Mouse (Mus musculus): ENCODE measurements around the gene H2-Eb1. TPM values are rescaled to one million over a fixed set of nuclear protein-coding genes. Genes with fewer than 3 reads are reported as not detected.
A peak's percentile ranks its signal among the peaks of the same experiment; 100 is the strongest.

The H2-Eb1 gene
- polyA plus RNA-seq (2016; fragmentation: Nextera tagmentation; extraction: Ambion mirVana) = 1.4 TPM in 2 replicates

DNA sequence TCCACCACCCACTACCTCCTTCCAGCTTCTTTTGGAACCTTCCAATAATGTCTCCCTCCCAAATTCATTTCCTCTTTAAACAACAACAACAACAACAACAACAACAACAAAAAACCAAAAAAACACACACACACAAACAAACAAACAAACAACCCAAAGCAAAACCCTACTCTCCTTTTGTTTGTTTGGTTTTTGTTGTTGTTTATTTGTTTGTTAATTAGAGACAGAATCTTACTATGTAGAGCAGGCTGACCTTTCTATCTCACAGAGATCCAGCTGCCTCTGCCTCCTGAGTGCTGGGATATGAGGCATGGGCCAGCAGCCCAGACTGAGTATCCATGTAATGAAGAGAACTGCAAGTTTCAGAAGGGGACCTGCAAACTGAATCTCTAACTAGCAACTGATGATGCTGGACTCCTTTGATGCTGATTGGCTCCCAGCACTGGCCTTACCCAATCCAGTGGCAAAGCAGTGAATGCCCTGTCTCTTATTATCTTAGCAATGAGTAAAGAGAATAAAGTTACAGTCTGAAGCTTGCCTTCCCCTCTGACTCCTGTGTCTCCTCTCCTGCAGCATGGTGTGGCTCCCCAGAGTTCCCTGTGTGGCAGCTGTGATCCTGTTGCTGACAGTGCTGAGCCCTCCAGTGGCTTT is at the start of gene H2-Eb1:
Gene H2-Eb1, plus strand, starts transcription at position 488 of the 651 bp plus-strand sequence.
- peaks cover 11% of the 10 kb centered on the region for H3K4me1 ChIP-seq
- no peaks in the 10 kb centered on the region for H3K36me3 ChIP-seq
- H3K27ac ChIP-seq = no peak within 1 kb of the TSS
- H3K27me3 ChIP-seq (ENCODE audit: insufficient read depth, poor library complexity, severe bottlenecking) = peaks cover 5% of the 10 kb centered on the region; the same call in 1 of the 2 replicates
- no peaks in the 10 kb centered on the region for H3K9me3 ChIP-seq
- peak; percentile 80 for DNase-seq (ENCODE audit: low spot score)
- H3K4me3 ChIP-seq = no peak within 1 kb of the TSS

DNA sequence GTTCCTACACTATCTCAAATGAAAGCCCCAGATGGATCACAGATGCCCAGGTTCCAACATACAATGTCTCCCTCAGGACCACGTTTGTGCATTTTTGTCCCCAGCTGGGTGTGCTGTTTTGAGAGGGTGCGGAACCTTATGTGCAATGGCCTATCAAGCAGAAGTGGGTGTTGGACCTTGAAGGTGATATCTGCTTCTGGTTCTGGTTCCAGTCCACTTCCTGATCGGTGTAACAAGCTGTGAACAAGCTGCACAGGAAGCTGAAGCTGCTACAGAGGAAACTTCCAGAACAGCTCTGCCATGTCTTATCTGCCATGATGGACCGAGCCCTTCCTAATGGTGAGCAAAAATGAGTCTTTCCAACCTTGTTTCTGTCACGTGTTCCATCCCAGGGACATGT is 49.2 kb upstream of the H2-Eb1 start:
- Histone ChIP-seq H3K27me3 (ENCODE audit: insufficient read depth, poor library complexity, severe bottlenecking) (peaks cover 20% of the 10 kb centered on the region), H3K27ac (no peak overlapping the region), H3K4me3 (no peak overlapping the region), H3K4me1 (no peaks in the 10 kb centered on the region), H3K36me3 (no peaks in the 10 kb centered on the region), H3K9me3 (no peaks in the 10 kb centered on the region)
- WGBS = 75% methylated on average over 5 of the region's 5 CpGs
- DNase-seq (ENCODE audit: low spot score) = no peak

DNA sequence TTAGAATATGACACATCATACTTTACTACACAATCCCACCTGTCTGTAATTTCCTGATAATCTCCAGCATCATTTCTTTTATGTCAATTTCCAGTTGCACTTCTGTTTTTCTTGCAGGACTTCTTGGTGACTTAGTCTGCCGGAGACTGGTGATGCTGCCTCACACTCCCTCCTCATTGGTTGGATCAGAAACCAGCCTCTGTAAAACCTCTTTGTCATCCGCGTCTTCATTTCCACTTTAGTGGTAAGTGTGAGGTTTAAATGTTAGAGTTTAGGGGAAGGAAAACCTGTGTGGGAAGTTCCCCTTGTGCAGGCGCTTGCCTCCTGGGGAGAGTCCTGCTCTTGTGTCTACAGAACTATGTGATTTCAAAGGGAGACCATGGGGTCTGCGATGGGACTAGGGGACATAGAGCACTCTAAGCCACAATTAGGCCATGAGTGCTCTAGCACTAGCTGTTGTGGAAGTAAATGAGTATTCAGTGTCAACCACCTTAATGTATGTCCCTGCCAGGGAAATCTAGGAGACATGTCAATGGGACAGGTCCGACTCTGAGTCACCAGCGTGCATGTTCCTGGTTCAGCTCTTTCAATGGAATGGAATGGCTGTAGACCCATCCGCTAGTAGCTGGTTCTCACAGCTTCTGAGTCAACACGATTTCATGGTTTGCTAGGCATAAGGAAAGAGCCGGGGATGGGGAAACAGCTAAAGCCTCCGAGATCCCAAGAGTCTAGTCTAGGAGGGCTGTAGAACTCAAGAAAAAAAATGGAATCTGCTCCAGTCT is 47.9 kb upstream of the H2-Eb1 start, which contains the start of gene H2-Ab1:
Gene H2-Ab1, plus strand, starts transcription at position 96 of the 782 bp plus-strand sequence.
- Histone ChIP-seq H3K4me3 (no peak within 1 kb of the TSS), H3K9me3 (no peaks in the 10 kb centered on the region), H3K27me3 (ENCODE audit: insufficient read depth, poor library complexity, severe bottlenecking) (peaks cover 25% of the 10 kb centered on the region), H3K4me1 (no peaks in the 10 kb centered on the region), H3K36me3 (no peaks in the 10 kb centered on the region), H3K27ac (no peak within 1 kb of the TSS)
- WGBS = 69% methylated on average over 11 of the region's 11 CpGs
- no peak for DNase-seq (ENCODE audit: low spot score)

DNA sequence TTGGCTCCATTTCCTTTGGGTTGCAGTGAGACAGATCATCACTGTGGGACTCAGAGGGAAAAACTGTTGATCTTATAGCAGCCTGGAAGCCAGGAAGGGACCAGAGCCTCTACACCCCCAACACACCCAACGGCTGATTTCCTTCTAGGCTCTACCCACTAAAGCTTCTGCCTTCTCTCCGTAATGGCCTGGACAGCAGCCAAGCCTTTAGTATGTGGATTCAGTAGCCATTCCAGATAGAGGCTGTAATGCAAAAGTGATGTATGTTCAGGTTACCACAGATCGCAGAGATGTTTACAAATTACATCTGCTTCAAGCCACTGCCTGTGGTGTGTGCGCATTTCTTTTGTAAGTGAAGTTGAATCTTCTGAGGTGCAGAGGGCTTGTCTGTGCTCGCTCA is 45.1 kb upstream of the H2-Eb1 start:
- WGBS = 69% methylated on average over 5 of the region's 5 CpGs
- no peaks in the 10 kb centered on the region for H3K9me3 ChIP-seq
- no peak overlapping the region for H3K4me3 ChIP-seq
- H3K27me3 ChIP-seq (ENCODE audit: insufficient read depth, poor library complexity, severe bottlenecking) = peaks cover 30% of the 10 kb centered on the region
- no peak overlapping the region for H3K27ac ChIP-seq
- H3K36me3 ChIP-seq = no peaks in the 10 kb centered on the region
- DNase-seq (ENCODE audit: low spot score) = no peak
- peaks cover 17% of the 10 kb centered on the region for H3K4me1 ChIP-seq

DNA sequence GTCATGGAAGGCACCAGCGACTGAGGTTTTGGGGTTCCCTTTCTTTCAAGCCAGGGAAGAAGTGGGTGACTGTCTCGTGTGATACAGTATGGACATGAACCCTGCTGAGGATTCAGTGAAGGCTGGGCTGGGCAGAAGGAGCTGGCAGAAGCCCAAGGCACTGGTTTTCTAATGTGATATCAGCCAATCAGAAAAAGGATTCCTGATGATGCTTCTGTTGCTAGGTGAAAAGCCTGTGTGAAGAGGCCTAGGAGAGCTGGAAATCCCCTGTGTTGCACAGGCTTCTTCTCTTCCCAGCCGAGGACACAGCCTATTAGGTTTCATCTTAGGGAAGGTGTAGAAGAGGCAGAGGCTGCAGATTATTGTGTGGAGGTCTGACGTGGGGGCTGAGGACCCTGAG is 44.2 kb upstream of the H2-Eb1 start:
- no peak for DNase-seq (ENCODE audit: low spot score)
- Histone ChIP-seq H3K4me1 (peaks cover 17% of the 10 kb centered on the region), H3K27me3 (ENCODE audit: insufficient read depth, poor library complexity, severe bottlenecking) (peaks cover 30% of the 10 kb centered on the region), H3K27ac (no peak overlapping the region), H3K36me3 (no peaks in the 10 kb centered on the region), H3K4me3 (no peak overlapping the region), H3K9me3 (no peaks in the 10 kb centered on the region)
- 36% methylated on average over 4 of the region's 4 CpGs for WGBS

DNA sequence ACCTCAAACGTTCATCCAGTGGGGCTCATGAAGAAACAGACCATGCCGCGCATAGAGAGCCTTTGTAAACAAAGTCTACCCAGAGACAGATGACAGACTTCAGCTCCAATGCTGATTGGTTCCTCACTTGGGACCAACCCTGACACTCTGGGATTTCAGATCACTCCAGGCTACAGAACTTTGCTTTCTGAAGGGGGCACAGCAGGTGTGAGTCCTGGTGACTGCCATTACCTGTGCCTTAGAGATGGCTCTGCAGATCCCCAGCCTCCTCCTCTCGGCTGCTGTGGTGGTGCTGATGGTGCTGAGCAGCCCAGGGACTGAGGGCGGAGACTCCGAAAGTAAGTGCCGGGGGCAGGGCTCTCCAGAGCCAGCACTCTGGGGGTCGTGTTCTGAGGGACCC is 42.6 kb upstream of the H2-Eb1 start:
- 0% methylated on average over 8 of the region's 8 CpGs for WGBS
- DNase-seq (ENCODE audit: low spot score) = peak; percentile 81
- H3K27ac ChIP-seq = no peak overlapping the region
- no peaks in the 10 kb centered on the region for H3K9me3 ChIP-seq
- H3K27me3 ChIP-seq (ENCODE audit: insufficient read depth, poor library complexity, severe bottlenecking) = peaks cover 34% of the 10 kb centered on the region
- H3K36me3 ChIP-seq = no peaks in the 10 kb centered on the region
- H3K4me1 ChIP-seq = peaks cover 17% of the 10 kb centered on the region
- H3K4me3 ChIP-seq = peak overlapping the region; percentile 74

DNA sequence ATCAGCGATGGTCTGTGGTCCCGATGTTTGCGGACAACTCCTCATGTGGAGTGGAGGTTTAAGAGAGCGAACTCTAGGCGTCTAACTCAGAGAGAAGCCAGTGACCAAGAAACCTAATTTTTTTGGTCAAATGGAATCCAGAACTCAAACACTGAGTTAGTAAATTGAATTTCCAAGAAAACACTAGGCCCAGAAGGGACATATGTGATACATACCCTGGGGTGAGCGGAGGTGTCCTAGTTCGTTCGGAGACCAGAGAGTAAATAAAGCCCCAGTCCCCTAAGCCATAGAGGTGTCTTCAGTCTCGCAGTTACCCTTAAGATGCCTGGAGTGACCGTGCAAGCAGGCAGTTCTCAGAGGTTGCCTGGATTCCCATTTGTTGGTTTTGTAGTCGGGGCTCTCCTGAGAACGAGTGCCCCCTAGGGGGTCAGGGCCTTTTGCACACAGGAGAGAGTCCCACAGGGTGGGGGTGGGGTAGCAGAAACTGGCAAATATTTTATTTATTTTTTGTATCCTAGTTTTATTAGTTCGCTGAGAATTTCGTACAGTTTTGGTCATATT is 41.8 kb upstream of the H2-Eb1 start:
- H3K27me3 ChIP-seq (ENCODE audit: insufficient read depth, poor library complexity, severe bottlenecking) = peaks cover 29% of the 10 kb centered on the region
- DNase-seq (ENCODE audit: low spot score) = no peak
- peak overlapping the region; percentile 74 for H3K4me3 ChIP-seq
- H3K27ac ChIP-seq = no peak overlapping the region
- 2% methylated on average over 14 of the region's 14 CpGs for WGBS
- H3K36me3 ChIP-seq = no peaks in the 10 kb centered on the region
- H3K9me3 ChIP-seq = no peaks in the 10 kb centered on the region
- peaks cover 17% of the 10 kb centered on the region for H3K4me1 ChIP-seq

DNA sequence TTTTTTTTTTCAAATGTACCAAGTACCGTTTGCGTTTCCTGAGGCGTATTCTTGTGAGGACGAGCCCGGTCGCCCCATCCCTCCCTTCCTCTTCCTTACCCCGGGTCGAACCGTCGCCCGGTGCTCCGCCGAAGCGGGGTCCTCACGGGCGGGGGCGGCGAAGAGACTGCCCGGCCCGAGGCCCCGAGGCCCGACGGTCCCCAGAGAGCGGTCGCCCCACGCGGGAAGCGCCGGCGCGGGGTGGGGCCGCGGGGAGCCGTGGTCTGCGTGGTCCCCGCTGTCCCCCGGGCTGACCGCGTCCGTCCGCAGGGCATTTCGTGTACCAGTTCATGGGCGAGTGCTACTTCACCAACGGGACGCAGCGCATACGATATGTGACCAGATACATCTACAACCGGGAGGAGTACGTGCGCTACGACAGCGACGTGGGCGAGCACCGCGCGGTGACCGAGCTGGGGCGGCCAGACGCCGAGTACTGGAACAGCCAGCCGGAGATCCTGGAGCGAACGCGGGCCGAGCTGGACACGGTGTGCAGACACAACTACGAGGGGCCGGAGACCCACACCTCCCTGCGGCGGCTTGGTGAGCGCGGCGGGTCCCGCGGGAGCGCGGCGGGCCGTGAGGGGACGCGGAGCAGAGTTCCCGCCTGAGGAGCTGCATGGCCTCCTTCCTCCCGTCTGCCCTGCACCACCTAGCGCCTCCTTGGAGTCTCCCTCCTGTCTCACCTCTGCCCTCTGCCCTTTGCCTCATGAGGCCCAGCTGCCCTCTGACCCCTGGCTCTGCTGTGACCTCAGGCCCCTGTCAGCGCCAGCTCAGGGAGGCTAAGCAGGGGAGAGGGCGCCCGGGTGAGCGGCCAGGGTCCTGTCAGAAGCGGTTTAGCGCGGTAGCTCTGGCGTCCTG is 41.0 kb upstream of the H2-Eb1 start:
- WGBS = under 1% methylated on average over 92 of the region's 93 CpGs
- DNase-seq (ENCODE audit: low spot score) = peak; percentile 78
- peaks cover 21% of the 10 kb centered on the region for H3K27me3 ChIP-seq (ENCODE audit: insufficient read depth, poor library complexity, severe bottlenecking)

DNA sequence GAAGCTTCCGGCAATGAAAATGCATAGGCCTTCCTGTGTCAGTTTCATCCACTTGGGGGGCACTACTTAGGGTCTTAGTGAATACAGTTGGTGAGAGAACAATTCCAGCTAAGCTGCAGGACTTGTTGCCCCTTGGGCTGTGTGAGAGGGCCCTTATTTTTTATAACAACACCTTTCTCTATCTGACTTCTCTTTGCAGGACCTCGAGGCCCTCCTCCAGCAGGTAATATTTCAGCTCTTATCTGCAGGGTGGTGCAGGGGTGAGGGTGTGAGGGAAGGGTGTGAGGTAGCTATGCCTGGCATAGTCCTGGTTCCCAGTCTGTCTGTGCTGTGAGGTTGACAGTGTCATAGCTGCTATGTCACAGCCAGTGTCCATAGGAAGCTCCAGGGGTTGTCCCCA is 37.4 kb upstream of the H2-Eb1 start:
- DNase-seq (ENCODE audit: low spot score) = no peak
- Histone ChIP-seq H3K4me1 (peaks cover 17% of the 10 kb centered on the region), H3K4me3 (no peak overlapping the region), H3K36me3 (no peaks in the 10 kb centered on the region), H3K9me3 (no peaks in the 10 kb centered on the region), H3K27ac (no peak overlapping the region), H3K27me3 (ENCODE audit: insufficient read depth, poor library complexity, severe bottlenecking) (peaks cover 10% of the 10 kb centered on the region; the same call in 1 of the 2 replicates)
- WGBS = 70% methylated on average over 2 of the region's 2 CpGs

More for the DNA sequence above, 41.0 kb upstream of the H2-Eb1 start:
- Histone ChIP-seq H3K4me1 (peaks cover 17% of the 10 kb centered on the region), H3K9me3 (no peaks in the 10 kb centered on the region), H3K36me3 (no peaks in the 10 kb centered on the region), H3K27ac (peak overlapping the region; percentile 86), H3K4me3 (peak overlapping the region; percentile 74)

DNA sequence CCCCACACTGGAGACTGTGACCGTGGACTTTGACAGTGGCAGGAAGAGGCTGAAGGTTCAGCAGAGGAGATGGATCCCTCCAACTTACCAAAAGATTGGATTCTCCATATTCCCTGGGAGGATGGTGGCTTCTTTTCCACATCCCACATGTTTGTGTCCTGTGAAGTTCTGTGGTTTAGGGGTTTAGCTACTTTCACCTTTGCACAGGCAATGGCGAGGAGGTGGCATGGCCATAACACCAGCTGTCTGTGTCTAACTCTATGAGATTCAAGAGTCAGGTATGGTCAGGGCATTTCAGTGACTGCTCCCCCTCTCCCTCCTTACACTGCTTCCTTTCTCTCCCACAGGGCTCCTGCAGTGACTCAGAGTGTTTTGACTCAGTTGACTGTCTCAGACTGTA is 36.9 kb upstream of the H2-Eb1 start:
- H3K27me3 ChIP-seq (ENCODE audit: insufficient read depth, poor library complexity, severe bottlenecking) = peaks cover 10% of the 10 kb centered on the region; the same call in 1 of the 2 replicates
- H3K27ac ChIP-seq = no peak overlapping the region
- DNase-seq (ENCODE audit: low spot score) = no peak
- H3K4me1 ChIP-seq = peaks cover 13% of the 10 kb centered on the region
- H3K9me3 ChIP-seq = no peaks in the 10 kb centered on the region
- 80% methylated on average over 2 of the region's 2 CpGs for WGBS
- H3K36me3 ChIP-seq = no peaks in the 10 kb centered on the region
- no peak overlapping the region for H3K4me3 ChIP-seq

DNA sequence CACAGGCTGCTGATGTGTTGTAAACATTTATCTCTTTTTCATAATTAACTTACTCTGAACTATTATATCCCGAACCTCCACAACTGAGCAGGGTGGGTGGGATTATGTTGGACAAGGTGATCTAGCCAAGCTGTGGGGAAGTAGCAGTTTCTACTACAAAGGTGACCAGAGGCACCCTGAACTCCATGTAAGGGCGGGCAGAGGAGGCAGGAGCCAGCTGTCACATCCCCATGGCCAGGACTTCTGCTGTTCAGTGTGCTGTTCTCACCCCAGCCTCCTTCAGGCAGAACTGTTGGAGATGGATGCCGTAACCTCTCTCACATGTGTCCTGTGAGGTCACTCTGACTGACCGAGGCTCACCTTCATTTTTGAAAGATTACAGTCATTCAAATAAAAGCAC is 35.9 kb upstream of the H2-Eb1 start:
- H3K9me3 ChIP-seq = no peaks in the 10 kb centered on the region
- H3K27me3 ChIP-seq (ENCODE audit: insufficient read depth, poor library complexity, severe bottlenecking) = peaks cover 9% of the 10 kb centered on the region; the same call in 1 of the 2 replicates
- no peaks in the 10 kb centered on the region for H3K36me3 ChIP-seq
- WGBS = 63% methylated on average over 4 of the region's 4 CpGs
- DNase-seq (ENCODE audit: low spot score) = no peak
- H3K4me1 ChIP-seq = peaks cover 5% of the 10 kb centered on the region
- H3K27ac ChIP-seq = no peak overlapping the region
- H3K4me3 ChIP-seq = no peak overlapping the region

DNA sequence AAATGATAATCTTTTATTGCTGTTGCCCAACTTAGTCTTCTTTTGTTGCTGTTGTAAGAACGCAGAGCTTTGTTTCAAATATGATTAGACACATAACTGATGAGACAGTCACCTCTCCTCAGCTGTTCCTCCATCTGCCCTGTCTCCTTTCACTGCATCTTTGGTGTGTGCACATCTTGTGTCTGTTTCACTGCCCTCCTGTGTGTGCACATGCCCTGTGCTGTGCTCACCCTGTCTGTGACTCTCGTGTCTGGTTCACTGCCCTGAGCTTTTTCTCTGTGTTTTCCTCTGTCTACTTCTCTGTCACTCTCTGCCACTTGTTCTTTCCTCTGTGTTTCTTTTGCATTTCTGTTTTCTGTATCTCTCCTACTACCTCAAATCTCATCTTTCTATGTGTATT is 35.4 kb upstream of the H2-Eb1 start:
- Histone ChIP-seq H3K4me3 (no peak overlapping the region), H3K27ac (no peak overlapping the region), H3K36me3 (no peaks in the 10 kb centered on the region), H3K4me1 (peaks cover under 1% of the 10 kb centered on the region), H3K9me3 (no peaks in the 10 kb centered on the region), H3K27me3 (ENCODE audit: insufficient read depth, poor library complexity, severe bottlenecking) (peaks cover 5% of the 10 kb centered on the region; the same call in 1 of the 2 replicates)
- no peak for DNase-seq (ENCODE audit: low spot score)
- WGBS = 79% methylated on average over 2 of the region's 2 CpGs

Measured in heart, embryonic 10.5 days (tissue).